Comparison of ENCODE assay signal across 9 mouse cellular contexts in the genomic region with DNA sequence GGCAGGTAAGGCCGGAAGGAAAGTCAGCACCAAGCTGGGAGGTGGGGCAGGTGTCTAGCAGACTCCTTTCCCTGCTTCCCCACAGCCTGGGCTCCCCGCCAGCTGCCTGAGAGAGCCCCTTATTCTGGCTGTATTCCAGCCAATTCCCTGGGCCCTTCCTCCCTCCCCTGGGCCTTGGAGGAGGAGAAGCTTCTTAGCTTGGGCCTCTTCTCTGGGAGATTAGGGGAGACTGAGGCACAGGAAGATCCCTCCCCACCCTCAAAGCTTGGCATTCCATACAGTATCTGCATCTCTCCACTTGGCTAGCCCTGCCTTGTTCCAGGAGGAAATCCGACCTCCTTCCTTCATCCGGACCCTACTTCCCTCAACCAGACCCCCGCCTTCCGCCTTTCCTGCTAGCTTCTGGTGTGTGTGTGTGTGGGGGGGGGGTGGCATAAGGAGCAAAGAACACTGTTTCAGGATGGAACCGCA. TPM values are rescaled to one million over a fixed set of nuclear protein-coding genes. Genes with fewer than 3 reads are reported as not detected.
DNase-seq lines count a peak whose midpoint lies in the region; ATAC-seq lines count a peak whose summit lies in the region.
"Had no signal": no experiment of that assay in that cellular context is flagged by ENCODE, and none has a peak within 500 bp of the region (broad histone marks: within the 10 kb centered on the region; RNA-seq: fewer than 3 reads in every experiment).

No protein-coding gene starts in this region.

- peaks cover 31% of the 10 kb centered on the region for H3K4me1 ChIP-seq in hindbrain, embryonic 16.5 days (ENCODE audit: control insufficient read depth, insufficient read depth, low read depth, low read length)
- peaks cover 58% of the 10 kb centered on the region for H3K4me1 ChIP-seq in midbrain, embryonic 10.5 days

- no peaks in the 10 kb centered on the region for H3K9me3 ChIP-seq in hindbrain, embryonic 16.5 days (ENCODE audit: control insufficient read depth, low read length)
- no peaks in the 10 kb centered on the region for H3K9me3 ChIP-seq in midbrain, embryonic 10.5 days (replicated peaks)

- H3K27ac ChIP-seq in hindbrain, embryonic 16.5 days (ENCODE audit: low read depth, low read length), result peak overlapping the region; percentile 99
- peak overlapping the region; percentile 98 for H3K27ac ChIP-seq in midbrain, embryonic 10.5 days (replicated peaks)
- H3K27ac ChIP-seq: liver, embryonic 14.5 days had no signal

- WGBS in hindbrain, embryonic 16.5 days, result 1% methylated on average over 7 of the region's 7 CpGs
- 28% methylated on average over 7 of the region's 7 CpGs for WGBS in midbrain, embryonic 10.5 days

- peak; percentile 59 for DNase-seq in adrenal gland, postnatal 14 days
- DNase-seq in adrenal gland, postnatal 4 days (ENCODE audit: low spot score in 2 of 2), result no peak
- peak; percentile 76 for DNase-seq in right cerebral cortex, postnatal 4 days
- DNase-seq in right cerebral cortex, postnatal 25 days, result no peak
- no peak for DNase-seq in midbrain, embryonic 10.5 days (ENCODE audit: low spot score)
- DNase-seq in frontal cortex, adult 2 months (ENCODE audit: extremely low spot score in 1 of 2, low spot score in 1 of 2), result no peak
- no peak for DNase-seq in thymus, postnatal 4 days

- no peaks in the 10 kb centered on the region for H3K27me3 ChIP-seq in hindbrain, embryonic 16.5 days (replicated peaks; ENCODE audit: control insufficient read depth, insufficient read depth, low read length)
- peaks cover 37% of the 10 kb centered on the region for H3K27me3 ChIP-seq in midbrain, embryonic 10.5 days (ENCODE audit: low read depth, poor library complexity, severe bottlenecking)

- H3K4me3 ChIP-seq in hindbrain, embryonic 16.5 days (ENCODE audit: low read length), result peak overlapping the region; percentile 98
- peak overlapping the region; percentile 97 for H3K4me3 ChIP-seq in midbrain, embryonic 10.5 days

- H3K9ac ChIP-seq in hindbrain, embryonic 16.5 days (ENCODE audit: low read depth, low read length), result peak overlapping the region; percentile 100
- H3K9ac ChIP-seq: liver, embryonic 14.5 days had no signal

- H3K36me3 ChIP-seq in hindbrain, embryonic 16.5 days (ENCODE audit: control insufficient read depth, insufficient read depth, low read length), result peaks cover 13% of the 10 kb centered on the region
- H3K36me3 ChIP-seq in midbrain, embryonic 10.5 days, result peaks cover 32% of the 10 kb centered on the region

- peak overlapping the region; percentile 69 for H3K4me2 ChIP-seq in hindbrain, embryonic 16.5 days (ENCODE audit: low read length)

- ATAC-seq in hindbrain, embryonic 16.5 days, result peak; percentile 2; the same call in 1 of the 2 replicates

RNA-seq across cellular contexts. Expression of gene Fam171a2, which starts 1.6 kb away (rescaled TPM):
- total RNA-seq in adrenal gland, postnatal 14 days (2021), result 8.2 and 9.6 TPM in 2 replicates
- 10 to 100 TPM; 22.5 to 22.9 TPM for total RNA-seq in adrenal gland, postnatal 4 days (2021)
- 17.8 and 17.9 TPM in 2 replicates for polyA plus RNA-seq in hindbrain, embryonic 16.5 days (2015; fragmentation: Nextera tagmentation; extraction: Ambion mirVana)
- polyA plus RNA-seq in midbrain, embryonic 10.5 days (2016; fragmentation: Nextera tagmentation; extraction: Ambion mirVana), result 3.0 and 4.0 TPM in 2 replicates
- 69.6 and 70.0 TPM in 2 replicates for polyA plus RNA-seq in frontal cortex, adult 2 months (2012; rRNA removed)

RNA-seq across cellular contexts. Expression of gene Grn, which starts 15.8 kb away (rescaled TPM):
- 180 and 194 TPM in 2 replicates for total RNA-seq in adrenal gland, postnatal 14 days (2021)
- 100 to 1,000 TPM; 170 to 175 TPM for total RNA-seq in adrenal gland, postnatal 4 days (2021)
- polyA plus RNA-seq in hindbrain, embryonic 16.5 days (2015; fragmentation: Nextera tagmentation; extraction: Ambion mirVana), result 95.4 and 100 TPM in 2 replicates
- 63.5 and 77.1 TPM in 2 replicates for polyA plus RNA-seq in midbrain, embryonic 10.5 days (2016; fragmentation: Nextera tagmentation; extraction: Ambion mirVana)
- 70.9 and 78.2 TPM in 2 replicates for polyA plus RNA-seq in frontal cortex, adult 2 months (2012; rRNA removed)

RNA-seq across cellular contexts. Expression of gene Itga2b, which starts 24.0 kb away (rescaled TPM):
- 4.6 and 7.4 TPM in 2 replicates for total RNA-seq in adrenal gland, postnatal 14 days (2021)
- 1 to 10 TPM; 6.1 to 8.4 TPM for total RNA-seq in adrenal gland, postnatal 4 days (2021)
- polyA plus RNA-seq in hindbrain, embryonic 16.5 days (2015; fragmentation: Nextera tagmentation; extraction: Ambion mirVana), result 9.4 and 13.1 TPM in 2 replicates
- 5.8 and 6.9 TPM in 2 replicates for polyA plus RNA-seq in midbrain, embryonic 10.5 days (2016; fragmentation: Nextera tagmentation; extraction: Ambion mirVana)
- 4.5 and 5.3 TPM in 2 replicates for polyA plus RNA-seq in frontal cortex, adult 2 months (2012; rRNA removed)

RNA-seq across cellular contexts. Expression of gene Slc25a39, which starts 38.2 kb away (rescaled TPM):
- 373 and 415 TPM in 2 replicates for total RNA-seq in adrenal gland, postnatal 14 days (2021)
- total RNA-seq in adrenal gland, postnatal 4 days (2021), result 100 to 1,000 TPM; 254 to 261 TPM
- 182 and 187 TPM in 2 replicates for polyA plus RNA-seq in hindbrain, embryonic 16.5 days (2015; fragmentation: Nextera tagmentation; extraction: Ambion mirVana)
- 234 and 249 TPM in 2 replicates for polyA plus RNA-seq in midbrain, embryonic 10.5 days (2016; fragmentation: Nextera tagmentation; extraction: Ambion mirVana)
- 82.9 and 90.8 TPM in 2 replicates for polyA plus RNA-seq in frontal cortex, adult 2 months (2012; rRNA removed)

RNA-seq across cellular contexts. Expression of gene Rundc3a, which starts 52.7 kb away (rescaled TPM):
- 31.3 and 31.6 TPM in 2 replicates for total RNA-seq in adrenal gland, postnatal 14 days (2021)
- 10 to 100 TPM; 59.3 to 61.2 TPM for total RNA-seq in adrenal gland, postnatal 4 days (2021)
- polyA plus RNA-seq in hindbrain, embryonic 16.5 days (2015; fragmentation: Nextera tagmentation; extraction: Ambion mirVana), result 127 and 136 TPM in 2 replicates
- polyA plus RNA-seq in midbrain, embryonic 10.5 days (2016; fragmentation: Nextera tagmentation; extraction: Ambion mirVana), result 21.5 and 40.7 TPM in 2 replicates
- 538 and 540 TPM in 2 replicates for polyA plus RNA-seq in frontal cortex, adult 2 months (2012; rRNA removed)

Comparison
In these comparisons a context has a peak if more than half of its experiments do, and no peak if none do; other contexts are left out.
1. DNase-seq: peak in adrenal gland, postnatal 14 days (single experiment) and right cerebral cortex, postnatal 4 days (single experiment); none in adrenal gland, postnatal 4 days (0 of 2), right cerebral cortex, postnatal 25 days (single experiment), midbrain, embryonic 10.5 days (single experiment), frontal cortex, adult 2 months (0 of 2) and thymus, postnatal 4 days (single experiment).